ENCODE assay signal across 8 mouse cellular contexts in the genomic region with DNA sequence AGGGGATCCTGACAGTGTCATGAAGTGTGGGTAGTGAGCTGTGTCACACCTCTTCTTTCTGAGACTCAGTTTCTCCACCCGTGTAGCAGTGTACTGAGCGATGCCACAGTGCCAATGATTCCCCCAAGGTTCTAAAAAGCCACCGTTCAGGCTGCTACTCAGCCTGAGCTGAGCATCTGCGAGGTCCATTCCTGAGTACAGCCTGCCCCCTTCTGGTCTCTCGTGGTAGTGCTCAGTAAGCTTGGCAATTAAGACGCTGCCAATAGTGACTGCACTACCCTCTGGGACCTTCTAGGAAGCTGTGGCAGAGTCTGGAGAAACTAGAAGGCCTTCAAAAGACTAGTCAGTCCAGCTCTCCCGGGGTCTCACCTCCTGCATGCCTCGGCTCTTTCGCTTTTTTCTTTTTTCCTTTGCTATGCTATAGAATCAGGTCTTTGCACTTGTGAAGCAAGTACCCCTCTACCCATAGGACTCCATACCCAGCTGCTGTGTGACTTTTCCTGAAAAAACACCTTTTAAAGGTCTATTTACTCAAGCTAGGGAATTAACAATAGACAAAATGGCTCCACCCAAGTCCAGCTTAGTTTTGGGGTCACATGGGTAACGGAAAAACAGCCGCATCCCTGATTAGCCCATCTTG. TPM values are rescaled to one million over a fixed set of nuclear protein-coding genes. Genes with fewer than 3 reads are reported as not detected.
DNase-seq lines count a peak whose midpoint lies in the region; ATAC-seq and TF ChIP-seq lines count a peak whose summit lies in the region.

No protein-coding gene starts in this region.

- peak; percentile 89 for TF ChIP-seq CTCF in ES-Bruce4 (IDR thresholded peaks at IDR 0.05; ENCODE audit: low read depth, low read length)
- TF ChIP-seq CTCF in layer of hippocampus, adult 2 months (conservative IDR thresholded peaks at IDR 0.05) = peak; percentile 98
- TF ChIP-seq CTCF in lung, embryonic 14.5 days (IDR thresholded peaks at IDR 0.05; ENCODE audit: low read depth) = peak; percentile 99

- ATAC-seq in forebrain, embryonic 13.5 days = peak; percentile 87
- ATAC-seq in lung, embryonic 14.5 days (ENCODE audit: insufficient read depth) = peak; percentile 63

- 15% methylated on average over 11 of the region's 11 CpGs for WGBS in forebrain, embryonic 13.5 days
- 12% methylated on average over 11 of the region's 11 CpGs for WGBS in lung, embryonic 14.5 days

- no peaks in the 10 kb centered on the region for H3K9me3 ChIP-seq in ES-Bruce4 (replicated peaks; ENCODE audit: control insufficient read depth, insufficient read depth, low read length, poor library complexity, severe bottlenecking)
- no peaks in the 10 kb centered on the region for H3K9me3 ChIP-seq in forebrain, embryonic 13.5 days (replicated peaks)
- H3K9me3 ChIP-seq in lung, embryonic 14.5 days (ENCODE audit: low read depth, low read length) = no peaks in the 10 kb centered on the region

- no peaks in the 10 kb centered on the region for H3K27me3 ChIP-seq in ES-Bruce4 (ENCODE audit: control insufficient read depth, insufficient read depth, low read length, poor library complexity, severe bottlenecking)
- H3K27me3 ChIP-seq in forebrain, embryonic 13.5 days = peaks cover 5% of the 10 kb centered on the region; the same call in 1 of the 2 replicates
- H3K27me3 ChIP-seq in lung, embryonic 14.5 days (ENCODE audit: insufficient read depth, low read length) = no peaks in the 10 kb centered on the region

- no peak overlapping the region for H3K4me3 ChIP-seq in ES-Bruce4 (ENCODE audit: low read depth, low read length)
- no peak overlapping the region for H3K4me3 ChIP-seq in forebrain, embryonic 13.5 days
- H3K4me3 ChIP-seq in layer of hippocampus, adult 2 months = no peak overlapping the region
- no peak overlapping the region for H3K4me3 ChIP-seq in lung, embryonic 14.5 days (ENCODE audit: low read depth, low read length)

- H3K4me1 ChIP-seq in ES-Bruce4 (ENCODE audit: control insufficient read depth, insufficient read depth, low read length) = no peaks in the 10 kb centered on the region
- no peaks in the 10 kb centered on the region for H3K4me1 ChIP-seq in forebrain, embryonic 13.5 days
- H3K4me1 ChIP-seq in lung, embryonic 14.5 days (ENCODE audit: insufficient read depth) = no peaks in the 10 kb centered on the region

- intact Hi-C loops in heart, postnatal 36 days (cut with DNase I) = loop anchor here (1.0 kb wide), 1 partner anchor 182 kb away; the partner anchor contains the start of gene Slc36a1

- TF ChIP-seq EP300 in ES-Bruce4 (IDR thresholded peaks at IDR 0.05; ENCODE audit: insufficient read depth, low read depth, low read length) = no peak

- DNase-seq in c-Kit-positive CD71-positive TER-119-positive erythroid progenitor cells, embryonic 14.5 days (ENCODE audit: low spot score) = peak; percentile 62
- DNase-seq in heart, postnatal 36 days = peak; percentile 90 to 93
- DNase-seq in layer of hippocampus, adult 2 months (ENCODE audit: low spot score in 2 of 2) = peak; percentile 82 to 93
- peak; percentile 98 for DNase-seq in lung, embryonic 14.5 days
- peak; percentile 84 for DNase-seq in ovary, postnatal 10 days (ENCODE audit: low spot score)
- DNase-seq in thymus, postnatal 0 days (ENCODE audit: low spot score) = peak; percentile 78

- no peak overlapping the region for H3K9ac ChIP-seq in ES-Bruce4 (ENCODE audit: low read depth, poor library complexity, severe bottlenecking)
- no peak overlapping the region for H3K9ac ChIP-seq in forebrain, embryonic 13.5 days
- H3K9ac ChIP-seq in lung, embryonic 14.5 days = no peak overlapping the region

- H3K36me3 ChIP-seq in ES-Bruce4 (ENCODE audit: control insufficient read depth, insufficient read depth, low read length, poor library complexity, severe bottlenecking) = no peaks in the 10 kb centered on the region
- no peaks in the 10 kb centered on the region for H3K36me3 ChIP-seq in forebrain, embryonic 13.5 days (ENCODE audit: poor library complexity, severe bottlenecking)
- H3K36me3 ChIP-seq in lung, embryonic 14.5 days (ENCODE audit: insufficient read depth) = no peaks in the 10 kb centered on the region

- no peak overlapping the region for H3K27ac ChIP-seq in ES-Bruce4 (ENCODE audit: insufficient read depth, low read length)
- H3K27ac ChIP-seq in forebrain, embryonic 13.5 days = no peak overlapping the region
- H3K27ac ChIP-seq in layer of hippocampus, adult 2 months = no peak overlapping the region
- no peak overlapping the region for H3K27ac ChIP-seq in lung, embryonic 14.5 days (ENCODE audit: low read depth)

- TF ChIP-seq POLR2A in ES-Bruce4 (IDR thresholded peaks at IDR 0.05; ENCODE audit: insufficient read depth, low read length) = no peak

- no peak overlapping the region for H3K4me2 ChIP-seq in forebrain, embryonic 13.5 days
- H3K4me2 ChIP-seq in lung, embryonic 14.5 days = no peak overlapping the region

RNA-seq across cellular contexts. Expression of gene Sparc, which starts 36.4 kb away (rescaled TPM):
- polyA plus RNA-seq in ES-Bruce4 (2011; ENCODE audit: insufficient read depth, insufficient read length, low read depth, missing spikeins) = 344 and 354 TPM in 2 replicates
- polyA plus RNA-seq in forebrain, embryonic 13.5 days (2015; fragmentation: Nextera tagmentation; extraction: Ambion mirVana) = 273 and 289 TPM in 2 replicates
- 100 to 1,000 TPM; 645 to 801 TPM for total RNA-seq in heart, postnatal 36 days (2021)
- total RNA-seq in layer of hippocampus, adult 2 months (2021) = 100 to 1,000 TPM; 274 to 288 TPM
- 1,429 and 1,454 TPM in 2 replicates for polyA plus RNA-seq in lung, embryonic 14.5 days (2014; fragmentation: Nextera tagmentation; extraction: Ambion mirVana)
- 297 TPM in 2 replicates for polyA plus RNA-seq in thymus, postnatal 0 days (2015; fragmentation: Nextera tagmentation; extraction: Ambion mirVana)

RNA-seq across cellular contexts. Expression of gene Fat2, which starts 50.2 kb away (rescaled TPM):
- 0.90 and 1.0 TPM in 2 replicates for polyA plus RNA-seq in ES-Bruce4 (2011; ENCODE audit: insufficient read depth, insufficient read length, low read depth, missing spikeins)
- not detected in 2 replicates for polyA plus RNA-seq in forebrain, embryonic 13.5 days (2015; fragmentation: Nextera tagmentation; extraction: Ambion mirVana)
- under 1 TPM; 0.03 TPM for total RNA-seq in heart, postnatal 36 days (2021)
- total RNA-seq in layer of hippocampus, adult 2 months (2021) = under 1 TPM; 0.25 to 0.61 TPM
- 0.29 and 0.53 TPM in 2 replicates for polyA plus RNA-seq in lung, embryonic 14.5 days (2014; fragmentation: Nextera tagmentation; extraction: Ambion mirVana)
- 0.51 and 0.55 TPM in 2 replicates for polyA plus RNA-seq in thymus, postnatal 0 days (2015; fragmentation: Nextera tagmentation; extraction: Ambion mirVana)
